Mouse (Mus musculus): ENCODE data around the gene Vmn1r56. TPM values are rescaled to one million over a fixed set of nuclear protein-coding genes. Genes with fewer than 3 reads are reported as not detected.
"Not testable (repeated sequence)": the region's sequence is repeated elsewhere in the genome, so short reads cannot be mapped to it uniquely, and the experiment has no call there.

Vmn1r56 gene
- polyA plus RNA-seq (2012; rRNA removed): not detected in 2 replicates

- not testable (repeated sequence) for H3K4me3 ChIP-seq (ENCODE audit: extremely low read depth, insufficient read depth, insufficient read length); H3K4me1 ChIP-seq (ENCODE audit: control insufficient read depth, insufficient read depth, insufficient read length); DNase-seq (ENCODE audit: low read depth in 1 of 2, low spot score in 2 of 2); H3K27me3 ChIP-seq (ENCODE audit: control insufficient read depth, insufficient read depth, low read length); H3K27ac ChIP-seq (ENCODE audit: insufficient read depth, low read length); H3K36me3 ChIP-seq (ENCODE audit: control insufficient read depth, insufficient read depth, low read length)
Observed at GRCm38 (mm10) chr7:5196647-5197046, at the start of gene Vmn1r56. TSS of gene Vmn1r56 (minus strand) at chr7:5196747.

GRCm38 (mm10) chr7:5218193-5218592, 21.6 kb upstream of the Vmn1r56 start, which contains the start of gene Vmn1r57:
TSS of gene Vmn1r57 (plus strand) at chr7:5218493.
- not testable (repeated sequence) for H3K36me3 ChIP-seq (ENCODE audit: control insufficient read depth, insufficient read depth, low read length); DNase-seq (ENCODE audit: low read depth in 1 of 2, low spot score in 2 of 2); H3K27ac ChIP-seq (ENCODE audit: insufficient read depth, low read length); H3K4me1 ChIP-seq (ENCODE audit: control insufficient read depth, insufficient read depth, insufficient read length); H3K4me3 ChIP-seq (ENCODE audit: extremely low read depth, insufficient read depth, insufficient read length); H3K27me3 ChIP-seq (ENCODE audit: control insufficient read depth, insufficient read depth, low read length)
- WGBS: 69% methylated on average over 1 of the region's 1 CpGs

DNA sequence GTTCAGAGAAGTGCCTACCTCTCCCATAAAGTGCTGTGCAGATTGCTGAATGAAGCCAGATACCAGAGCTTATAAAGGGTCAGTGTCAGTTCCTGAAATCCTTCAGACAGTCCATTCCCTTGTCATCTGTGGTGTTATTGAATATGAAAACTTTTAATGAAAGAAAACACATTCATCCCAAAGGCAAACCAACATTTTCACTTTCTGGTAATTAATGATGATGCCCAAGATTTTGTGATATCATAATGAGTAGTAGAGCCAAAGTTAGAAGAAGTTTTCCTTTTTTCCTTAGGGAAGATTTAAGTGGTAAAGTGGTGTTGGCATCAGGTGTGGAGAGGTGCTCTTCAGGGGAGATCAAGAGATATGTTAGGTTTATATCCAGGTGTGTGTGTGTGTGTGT, 47.0 kb downstream of the Vmn1r56 start, which contains the start of gene Vmn1r55:
TSS of gene Vmn1r55 (minus strand) at position 101 of the 400 bp plus-strand sequence.
- H3K27me3 ChIP-seq (ENCODE audit: control insufficient read depth, insufficient read depth, low read length); DNase-seq (ENCODE audit: low read depth in 1 of 2, low spot score in 2 of 2); H3K36me3 ChIP-seq (ENCODE audit: control insufficient read depth, insufficient read depth, low read length); H3K4me1 ChIP-seq (ENCODE audit: control insufficient read depth, insufficient read depth, insufficient read length); H3K27ac ChIP-seq (ENCODE audit: insufficient read depth, low read length); H3K4me3 ChIP-seq (ENCODE audit: extremely low read depth, insufficient read depth, insufficient read length): not testable (repeated sequence)

Other genes with a start within 250 kb of the Vmn1r56 start
- 1.9 TPM in 2 replicates for gene Sbk2, start 232.3 kb downstream of the Vmn1r56 start, polyA plus RNA-seq (2012; rRNA removed)
- 0.05 and 0.06 TPM in 2 replicates for gene Sbk3, start 225.6 kb downstream of the Vmn1r56 start, polyA plus RNA-seq (2012; rRNA removed)
- 30.2 and 39.9 TPM in 2 replicates for gene Zfp579, start 200.6 kb downstream of the Vmn1r56 start, polyA plus RNA-seq (2012; rRNA removed)
- 24.2 and 32.0 TPM in 2 replicates for gene Zfp524, start 182.3 kb downstream of the Vmn1r56 start, polyA plus RNA-seq (2012; rRNA removed)
- 26.8 and 33.2 TPM in 2 replicates for gene Fiz1, start 182.1 kb downstream of the Vmn1r56 start, polyA plus RNA-seq (2012; rRNA removed)
- 0.12 TPM in 1 of 2 replicates, not detected in the other for gene Gm44973, start 181.3 kb downstream of the Vmn1r56 start, polyA plus RNA-seq (2012; rRNA removed)
- gene Zfp865, start 176.4 kb downstream of the Vmn1r56 start, polyA plus RNA-seq (2012; rRNA removed): 47.9 and 58.4 TPM in 2 replicates
- gene Ccdc106, start 176.2 kb downstream of the Vmn1r56 start, polyA plus RNA-seq (2012; rRNA removed): 0.43 and 0.54 TPM in 2 replicates
- gene 4632433K11Rik, start 162.6 kb downstream of the Vmn1r56 start, polyA plus RNA-seq (2012; rRNA removed): not detected in 2 replicates
- gene Zfp784, start 158.3 kb downstream of the Vmn1r56 start, polyA plus RNA-seq (2012; rRNA removed): 4.2 and 5.4 TPM in 2 replicates
- 12.7 and 24.9 TPM in 2 replicates for gene Zfp580, start 145.2 kb downstream of the Vmn1r56 start, polyA plus RNA-seq (2012; rRNA removed)
- 210 and 216 TPM in 2 replicates for gene U2af2, start 134.6 kb downstream of the Vmn1r56 start, polyA plus RNA-seq (2012; rRNA removed)
- gene Epn1, start 116.5 kb downstream of the Vmn1r56 start, polyA plus RNA-seq (2012; rRNA removed): 196 and 257 TPM in 2 replicates
- gene Rfpl4, start 79.8 kb downstream of the Vmn1r56 start, polyA plus RNA-seq (2012; rRNA removed): not detected in 2 replicates
- 0.21 and 0.43 TPM in 2 replicates for gene Rasl2-9, start 70.8 kb downstream of the Vmn1r56 start, polyA plus RNA-seq (2012; rRNA removed)
- not detected in 2 replicates for gene Vmn1r55, start 47.1 kb downstream of the Vmn1r56 start, polyA plus RNA-seq (2012; rRNA removed)
- gene Vmn1r57, start 21.7 kb upstream of the Vmn1r56 start, polyA plus RNA-seq (2012; rRNA removed): not detected in 2 replicates
- gene Gm5065, start 153.8 kb upstream of the Vmn1r56 start, polyA plus RNA-seq (2012; rRNA removed): not detected in 2 replicates
- not detected in 2 replicates for gene Nlrp2, start 154.3 kb upstream of the Vmn1r56 start, polyA plus RNA-seq (2012; rRNA removed)
- gene Vmn1r58, start 216.6 kb upstream of the Vmn1r56 start, polyA plus RNA-seq (2012; rRNA removed): not detected in 2 replicates

Measured in spleen, adult 2 months (tissue).